Mouse (Mus musculus): Measurements from ENCODE around the gene Cd2.

DNA sequence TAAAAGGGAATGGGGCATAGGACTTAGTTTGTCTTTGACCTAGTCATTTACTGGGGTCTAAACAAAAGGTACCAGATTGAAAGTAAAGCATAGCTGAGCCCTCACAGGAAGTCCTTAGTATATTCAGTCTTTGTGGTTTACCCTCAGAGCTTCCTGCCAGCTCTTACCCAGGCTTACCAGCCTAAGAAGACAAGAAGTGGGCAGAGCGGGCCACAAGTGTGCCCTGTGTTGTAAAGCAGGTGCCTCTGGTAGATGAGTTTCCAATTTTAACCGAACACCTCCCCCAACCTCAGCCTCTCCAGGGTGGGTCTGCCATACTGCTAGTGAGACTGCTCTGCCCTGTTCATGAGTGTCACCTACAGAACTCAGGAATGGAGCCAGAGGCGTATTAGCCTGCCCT lies 12.9 kb downstream of the Cd2 start:
- TF ChIP-seq CTCF (IDR thresholded peaks at IDR 0.05; ENCODE audit: low read depth, low read length) (no peak), POLR2A (IDR thresholded peaks at IDR 0.05; ENCODE audit: borderline replicate concordance, low read depth, low read length) (no peak)
